Mouse (Mus musculus) bone marrow macrophage, adult 2 months (primary cell): ENCODE data around the gene Shb.

Source experiments
- CTCF ChIP-seq: IDR thresholded peaks from 2 replicates; pipeline ENCODE4 v1.5.1; 2012; ENCODE audit warnings: low read depth, mild to moderate bottlenecking, low read length, moderate library complexity
- POLR2A ChIP-seq: IDR thresholded peaks from 2 replicates; pipeline ENCODE4 v1.6.1; 2012; ENCODE audit warnings: mild to moderate bottlenecking, low read depth, low read length, borderline replicate concordance

- TF ChIP-seq POLR2A = no peak
- no peak for TF ChIP-seq CTCF
Measured at GRCm38 (mm10) chr4:45529201-45529985, 2.9 kb downstream of the Shb start.
